Mouse (Mus musculus) midbrain, embryonic 11.5 days (tissue): ENCODE results near the gene Selenoh. TPM values are rescaled to one million over a fixed set of nuclear protein-coding genes. Genes with fewer than 3 reads are reported as not detected.
"Not testable (repeated sequence)": the region's sequence is repeated elsewhere in the genome, so short reads cannot be mapped to it uniquely, and the experiment has no call there.

Experiments
- ATAC-seq: fragments of 200-750 bp; cut with Nextera tagmentation; 2 replicates; pipeline ENCODE4 v1.8.0; 2017; ENCODE audit warnings: moderate TSS enrichment, moderate library complexity; ENCODE audit not compliant: low FRiP score
- DNase-seq: peaks from one replicate; pipeline ENCODE4 v3.0.0; 2015; ENCODE audit warnings: low spot score; ENCODE audit errors: missing footprints
- H3K27ac ChIP-seq: fragments of 300-500 bp; sonication (generic); 2 replicates; pipeline ENCODE4 v1.5.1; 2014; ENCODE audit warnings: low read depth, low read length
- H3K27me3 ChIP-seq: fragments of 300-500 bp; sonication (generic); 2 replicates; pipeline ENCODE4 v1.6.1; 2014; ENCODE audit warnings: mild to moderate bottlenecking, low read length, moderate library complexity, mixed read lengths; ENCODE audit not compliant: control insufficient read depth, insufficient read depth
- H3K36me3 ChIP-seq: fragments of 300-500 bp; sonication (generic); 2 replicates; pipeline ENCODE4 v1.6.1; 2014; ENCODE audit warnings: mild to moderate bottlenecking, low read length, moderate library complexity, mixed read lengths; ENCODE audit not compliant: control insufficient read depth, insufficient read depth
- H3K4me1 ChIP-seq: fragments of 300-500 bp; sonication (generic); 2 replicates; pipeline ENCODE4 v1.6.1; 2014; ENCODE audit warnings: low read length; ENCODE audit not compliant: control insufficient read depth, insufficient read depth
- H3K4me2 ChIP-seq: fragments of 300-500 bp; sonication (generic); 2 replicates; pipeline ENCODE4 v1.6.1; 2014; ENCODE audit warnings: mild to moderate bottlenecking, moderate library complexity
- H3K4me3 ChIP-seq: fragments of 300-500 bp; sonication (generic); 2 replicates; pipeline ENCODE4 v1.5.1; 2014; ENCODE audit warnings: low read depth, low read length
- H3K9ac ChIP-seq: fragments of 300-500 bp; sonication (generic); 2 replicates; pipeline ENCODE4 v1.6.1; 2014; ENCODE audit warnings: low read length
- H3K9me3 ChIP-seq: fragments of 300-500 bp; sonication (generic); 2 replicates; pipeline ENCODE4 v1.6.1; 2016; ENCODE audit warnings: low read length; ENCODE audit not compliant: control insufficient read depth
- WGBS: fragments of 180-500 bp; shearing (Covaris S2); extraction: QIAGEN DNeasy Blood & Tissue Kit; methylation state at CpG from one replicate; pipeline ENCODE4 v1.1.7; 2014; 5-methylcytosine and 5-hydroxymethylcytosine counted together
- polyA plus RNA-seq: library from polyadenylated mRNA; unstranded; fragments of >200 nt; fragmentation: Nextera tagmentation; extraction: Ambion mirVana; gene quantifications from 2 replicates; pipeline ENCODE4 v1.2.1, GENCODE M21; 2014

The Selenoh gene
- polyA plus RNA-seq, 1 experiment from 2014 or later, result 473 TPM

GRCm38 (mm10) chr2:84677968-84678880 is 7.7 kb upstream of the Selenoh start, which contains the start of the genes Gm28635 and Med19:
Gene Gm28635, minus strand, starts transcription at chr2:84678041.
Gene Med19, plus strand, starts transcription at chr2:84678402.
- WGBS, result under 1% methylated on average over 43 of the region's 44 CpGs
- ATAC-seq (peak; percentile 100), DNase-seq (peak; percentile 98)
- Histone ChIP-seq H3K4me3 (peak within 1 kb of the TSS; percentile 85), H3K4me1 (peaks cover 9% of the 10 kb centered on the region), H3K27ac (peak within 1 kb of the TSS; percentile 17; the same call in 1 of the 2 replicates), H3K4me2 (peak within 1 kb of the TSS; percentile 73), H3K36me3 (peaks cover 6% of the 10 kb centered on the region; the same call in 1 of the 2 replicates), H3K9me3 (no peaks in the 10 kb centered on the region), H3K27me3 (no peaks in the 10 kb centered on the region), H3K9ac (peak within 1 kb of the TSS; percentile 81)

DNA sequence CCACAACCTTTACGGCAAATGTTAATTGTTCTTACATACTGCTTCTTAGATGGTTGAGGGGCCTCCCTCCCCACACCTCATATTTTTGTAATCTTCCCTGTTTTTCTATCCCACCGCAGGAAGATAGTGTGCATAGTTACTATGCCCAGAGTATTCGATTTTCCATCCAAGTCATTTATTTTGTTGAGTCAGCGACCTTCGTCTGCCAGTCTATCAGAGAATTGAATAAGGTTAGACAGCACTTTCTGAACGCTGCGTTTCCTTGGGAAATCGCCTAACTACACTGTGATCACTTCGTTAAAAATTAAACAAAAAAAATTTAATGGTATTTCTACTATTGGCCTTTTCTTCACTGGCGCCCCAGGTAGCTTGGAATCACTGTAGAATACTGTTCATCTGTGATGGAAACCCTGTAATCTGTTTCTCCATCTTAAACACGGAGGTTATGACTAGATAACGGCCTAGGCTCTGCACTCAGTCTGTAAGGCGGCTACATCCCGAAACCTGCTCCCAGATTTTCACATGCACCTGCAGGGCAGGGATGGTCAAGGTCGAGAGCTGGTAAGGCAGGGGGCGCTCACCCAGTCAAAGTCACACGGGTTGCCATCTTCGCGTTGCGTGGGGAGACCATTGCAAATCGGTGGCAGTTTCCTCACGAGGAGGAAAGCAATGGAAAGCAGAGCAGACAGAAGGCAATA is 6.8 kb upstream of the Selenoh start:
- Histone ChIP-seq H3K27me3 (no peaks in the 10 kb centered on the region), H3K4me2 (peak overlapping the region; percentile 73), H3K4me1 (peaks cover 9% of the 10 kb centered on the region), H3K36me3 (peaks cover 6% of the 10 kb centered on the region; the same call in 1 of the 2 replicates), H3K9ac (peak overlapping the region; percentile 71), H3K9me3 (no peaks in the 10 kb centered on the region), H3K4me3 (peak overlapping the region; percentile 65), H3K27ac (peak overlapping the region; percentile 14; the same call in 1 of the 2 replicates)
- DNase-seq (peak; percentile 90), ATAC-seq (peak; percentile 60)
- whole genome bisulfite sequencing, result 10% methylated on average over 22 of the region's 22 CpGs

DNA sequence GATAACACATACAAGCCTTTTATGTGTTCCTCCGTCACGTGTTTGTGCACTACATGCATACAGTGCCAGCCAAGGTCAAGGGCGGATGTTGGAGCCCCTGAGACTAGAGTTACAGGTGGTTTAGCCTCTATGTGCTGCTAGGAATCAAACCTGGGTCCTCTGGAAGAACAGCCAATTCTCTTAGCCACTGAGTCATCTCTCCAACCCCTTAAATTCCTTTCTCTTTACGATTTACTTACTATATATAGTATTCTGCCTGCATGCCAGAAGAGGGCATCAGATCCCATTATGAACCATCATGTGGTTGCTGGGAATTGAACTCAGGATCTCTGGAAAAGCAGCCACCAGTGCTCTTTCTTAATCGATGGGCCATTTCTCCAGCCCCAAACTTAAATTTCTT is 965 bp upstream of the Selenoh start:
- not testable (repeated sequence) for DNase-seq, H3K9ac ChIP-seq, H3K4me1 ChIP-seq, H3K36me3 ChIP-seq, H3K27ac ChIP-seq, H3K27me3 ChIP-seq, H3K9me3 ChIP-seq, H3K4me3 ChIP-seq
- H3K4me2 ChIP-seq, result peak overlapping the region; percentile 56; the same call in 1 of the 2 replicates
- ATAC-seq, result 0 out of 2 replicates have a peak, but pooled peaks have one; percentile 0
- 77% methylated on average over 4 of the region's 5 CpGs for WGBS

DNA sequence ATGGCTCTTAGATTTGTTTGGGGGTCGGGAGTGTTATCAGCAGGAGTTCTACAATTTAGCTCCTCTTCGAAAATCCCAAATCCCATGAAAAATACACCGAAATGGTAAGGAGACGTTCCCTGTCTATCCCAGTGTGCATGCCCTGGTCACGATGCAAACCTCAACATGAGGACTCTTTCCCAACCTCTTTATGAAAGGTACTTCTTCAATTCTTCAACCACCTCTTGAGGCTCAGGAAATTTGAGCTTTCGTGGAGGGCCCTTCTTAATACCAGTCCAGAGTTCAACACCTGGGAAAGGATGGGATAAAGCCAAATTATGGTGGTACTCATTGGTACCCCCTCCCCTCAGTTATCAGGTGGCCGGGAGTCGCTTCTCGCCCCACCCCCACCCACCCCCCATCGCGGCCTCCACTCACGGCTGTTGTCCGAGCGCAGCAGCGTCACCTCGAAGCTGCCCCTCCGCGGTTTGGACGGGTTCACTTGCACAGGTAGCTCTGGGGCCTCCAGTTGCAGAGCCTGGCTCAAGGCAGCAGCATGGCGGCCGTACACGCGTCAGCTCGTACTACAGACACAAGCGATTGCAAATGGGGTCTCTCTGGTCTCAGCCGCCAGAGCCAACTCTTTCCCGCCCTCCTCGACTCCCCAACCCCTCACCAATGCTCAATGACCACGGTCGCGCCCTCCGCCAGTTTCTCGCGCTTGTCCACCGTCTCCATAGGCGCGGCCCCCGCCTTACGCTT is 572 bp downstream of the Selenoh start:
- Histone ChIP-seq H3K4me3 (peak overlapping the region; percentile 72), H3K4me1 (peaks cover 4% of the 10 kb centered on the region; the same call in 1 of the 2 replicates), H3K4me2 (peak overlapping the region; percentile 56), H3K27me3 (no peaks in the 10 kb centered on the region), H3K9ac (peak overlapping the region; percentile 91), H3K27ac (peak overlapping the region; percentile 80), H3K36me3 (peaks cover 3% of the 10 kb centered on the region; the same call in 1 of the 2 replicates), H3K9me3 (no peaks in the 10 kb centered on the region)
- ATAC-seq (peak; percentile 85), DNase-seq (no peak)
- WGBS, result 3% methylated on average over 39 of the region's 39 CpGs

DNA sequence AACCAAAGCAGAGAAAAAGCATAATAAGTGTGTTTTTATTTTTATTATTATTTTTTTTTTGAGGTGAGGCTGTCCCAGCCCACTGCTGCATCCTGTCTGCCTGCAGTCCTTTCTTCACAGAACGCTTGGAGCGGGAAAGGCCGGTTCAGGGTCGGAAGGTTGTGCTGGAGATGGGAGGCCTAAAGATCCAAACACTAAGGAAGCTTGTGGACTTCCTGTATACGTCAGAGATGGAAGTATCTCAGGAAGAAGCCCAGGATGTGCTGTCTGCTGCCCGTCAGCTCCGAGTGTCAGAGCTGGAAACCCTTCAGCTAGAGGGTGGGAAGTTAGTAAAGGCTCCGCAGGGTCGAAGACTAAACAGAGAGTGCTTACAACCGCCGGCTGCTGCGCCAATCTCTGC is 4.5 kb downstream of the Selenoh start:
- H3K9ac ChIP-seq, result no peak overlapping the region
- no peaks in the 10 kb centered on the region for H3K9me3 ChIP-seq
- H3K4me2 ChIP-seq, result no peak overlapping the region
- H3K27me3 ChIP-seq, result no peaks in the 10 kb centered on the region
- no peak for ATAC-seq
- no peak for DNase-seq
- no peaks in the 10 kb centered on the region for H3K36me3 ChIP-seq
- no peak overlapping the region for H3K4me3 ChIP-seq
- H3K4me1 ChIP-seq, result peaks cover 4% of the 10 kb centered on the region; the same call in 1 of the 2 replicates
- WGBS, result 67% methylated on average over 12 of the region's 12 CpGs
- no peak overlapping the region for H3K27ac ChIP-seq

- Histone ChIP-seq H3K27me3 (no peaks in the 10 kb centered on the region), H3K4me2 (no peak overlapping the region), H3K9ac (no peak overlapping the region), H3K4me1 (no peaks in the 10 kb centered on the region), H3K4me3 (no peak overlapping the region), H3K27ac (no peak overlapping the region), H3K36me3 (no peaks in the 10 kb centered on the region), H3K9me3 (no peaks in the 10 kb centered on the region)
- ATAC-seq (peak; percentile 47; the same call in 1 of the 2 replicates), DNase-seq (no peak)
- WGBS, result 20% methylated on average over 2 of the region's 2 CpGs
Observed at GRCm38 (mm10) chr2:84662866-84663265, 7.7 kb downstream of the Selenoh start.

DNA sequence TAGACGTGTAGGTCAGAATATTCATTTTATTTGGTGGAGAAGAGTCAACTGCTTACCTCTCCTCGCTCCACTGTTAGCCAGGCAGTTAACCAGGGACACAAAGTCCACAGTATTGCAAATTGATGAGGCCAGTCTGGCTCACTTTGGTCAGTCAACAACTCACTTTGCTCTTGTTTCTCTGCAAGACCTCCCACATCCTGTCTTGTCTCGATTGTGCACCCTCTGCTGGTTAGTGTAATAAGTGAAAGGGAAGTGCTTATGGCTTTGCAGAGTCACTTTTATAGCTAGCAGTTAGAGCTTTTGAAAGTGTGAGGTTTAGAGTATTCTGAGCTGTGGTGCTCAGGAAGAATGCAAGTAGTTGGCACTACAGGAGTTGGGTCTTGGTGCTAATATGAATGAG is 10.3 kb downstream of the Selenoh start:
- WGBS, result 66% methylated on average over 3 of the region's 3 CpGs
- H3K4me2 ChIP-seq, result no peak overlapping the region
- ATAC-seq, result no peak
- H3K36me3 ChIP-seq, result no peaks in the 10 kb centered on the region
- no peak overlapping the region for H3K4me3 ChIP-seq
- H3K27me3 ChIP-seq, result no peaks in the 10 kb centered on the region
- H3K27ac ChIP-seq, result no peak overlapping the region
- H3K9me3 ChIP-seq, result no peaks in the 10 kb centered on the region
- DNase-seq, result no peak
- no peaks in the 10 kb centered on the region for H3K4me1 ChIP-seq
- no peak overlapping the region for H3K9ac ChIP-seq

GRCm38 (mm10) chr2:84658806-84659205 is 11.8 kb downstream of the Selenoh start, which contains the start of gene Btbd18:
Gene Btbd18, plus strand, starts transcription at chr2:84659079.
- no peaks in the 10 kb centered on the region for H3K27me3 ChIP-seq
- no peaks in the 10 kb centered on the region for H3K36me3 ChIP-seq
- no peaks in the 10 kb centered on the region for H3K9me3 ChIP-seq
- WGBS, result 91% methylated on average over 32 of the region's 32 CpGs
- DNase-seq (no peak), ATAC-seq (no peak; the same call in 1 of the 2 replicates)
- H3K27ac ChIP-seq, result no peak within 1 kb of the TSS
- H3K9ac ChIP-seq, result no peak within 1 kb of the TSS
- no peak within 1 kb of the TSS for H3K4me2 ChIP-seq
- H3K4me1 ChIP-seq, result no peaks in the 10 kb centered on the region
- H3K4me3 ChIP-seq, result no peak within 1 kb of the TSS
